In genomic region chr7:19228793-19229148, GRCm38 (mm10) we compare ENCODE assay signal across 9 mouse cellular contexts. TPM values are rescaled to one million over a fixed set of nuclear protein-coding genes. Genes with fewer than 3 reads are reported as not detected.
DNase-seq lines count a peak whose midpoint lies in the region; ATAC-seq and TF ChIP-seq lines count a peak whose summit lies in the region.
"Had no signal": no experiment of that assay in that cellular context is flagged by ENCODE, and none has a peak within 500 bp of the region (broad histone marks: within the 10 kb centered on the region; RNA-seq: fewer than 3 reads in every experiment).

No protein-coding gene starts in this region.

- peaks cover 15% of the 10 kb centered on the region; the same call in 1 of the 2 replicates for H3K36me3 ChIP-seq in heart, embryonic 15.5 days
- peaks cover 61% of the 10 kb centered on the region for H3K36me3 ChIP-seq in G1E (replicated peaks)
- no peaks in the 10 kb centered on the region for H3K36me3 ChIP-seq in hindbrain, embryonic 11.5 days (ENCODE audit: control insufficient read depth, insufficient read depth, low read length)
- no peaks in the 10 kb centered on the region for H3K36me3 ChIP-seq in midbrain, embryonic 11.5 days (ENCODE audit: control insufficient read depth, insufficient read depth, low read length)

- no peak for TF ChIP-seq CTCF in G1E (IDR thresholded peaks at IDR 0.05; ENCODE audit: low read depth, low read length)

- WGBS in heart, embryonic 15.5 days = 0% methylated on average over 14 of the region's 14 CpGs
- 0% methylated on average over 14 of the region's 14 CpGs for WGBS in hindbrain, embryonic 11.5 days
- under 1% methylated on average over 14 of the region's 14 CpGs for WGBS in midbrain, embryonic 11.5 days

- ATAC-seq in heart, embryonic 15.5 days (replicated peaks; ENCODE audit: insufficient number of reproducible peaks, insufficient read depth, low FRiP score, low read depth) = no peak
- no peak for ATAC-seq in G1E (ENCODE audit: extremely low read depth, insufficient number of reproducible peaks, low FRiP score, poor library complexity, severe bottlenecking)
- no peak for ATAC-seq in hindbrain, embryonic 11.5 days (ENCODE audit: low FRiP score)
- no peak for ATAC-seq in midbrain, embryonic 11.5 days (ENCODE audit: low FRiP score)

- peak overlapping the region; percentile 99 for H3K27ac ChIP-seq in heart, embryonic 15.5 days
- peak overlapping the region; percentile 64; the same call in 1 of the 2 replicates for H3K27ac ChIP-seq in hindbrain, embryonic 11.5 days (ENCODE audit: low read depth, low read length)
- H3K27ac ChIP-seq in midbrain, embryonic 11.5 days (ENCODE audit: low read depth, low read length) = peak overlapping the region; percentile 25; the same call in 1 of the 2 replicates

- H3K4me2 ChIP-seq in heart, embryonic 15.5 days = peak overlapping the region; percentile 69
- peak overlapping the region; percentile 54 for H3K4me2 ChIP-seq in hindbrain, embryonic 11.5 days (replicated peaks; ENCODE audit: low read depth, low read length)
- peak overlapping the region; percentile 78 for H3K4me2 ChIP-seq in midbrain, embryonic 11.5 days

- H3K4me3 ChIP-seq in heart, embryonic 15.5 days = peak overlapping the region; percentile 64
- H3K4me3 ChIP-seq in G1E (ENCODE audit: low read depth, low read length) = peak overlapping the region; percentile 80
- peak overlapping the region; percentile 50 for H3K4me3 ChIP-seq in hindbrain, embryonic 11.5 days (ENCODE audit: low read depth, low read length)
- peak overlapping the region; percentile 60 for H3K4me3 ChIP-seq in midbrain, embryonic 11.5 days (ENCODE audit: low read depth, low read length)

- H3K4me1 ChIP-seq in heart, embryonic 15.5 days (replicated peaks) = peaks cover 27% of the 10 kb centered on the region
- H3K4me1 ChIP-seq in G1E (ENCODE audit: insufficient read depth, low read depth, low read length) = peaks cover 45% of the 10 kb centered on the region
- peaks cover 6% of the 10 kb centered on the region for H3K4me1 ChIP-seq in hindbrain, embryonic 11.5 days (replicated peaks; ENCODE audit: control insufficient read depth, insufficient read depth, low read length)
- H3K4me1 ChIP-seq in midbrain, embryonic 11.5 days (ENCODE audit: control insufficient read depth, insufficient read depth, low read length) = peaks cover 15% of the 10 kb centered on the region

- peak overlapping the region; percentile 73 for H3K9ac ChIP-seq in heart, embryonic 15.5 days
- H3K9ac ChIP-seq in hindbrain, embryonic 11.5 days (ENCODE audit: low read depth, low read length) = peak overlapping the region; percentile 31
- H3K9ac ChIP-seq in midbrain, embryonic 11.5 days (ENCODE audit: low read length) = peak overlapping the region; percentile 76

- no peaks in the 10 kb centered on the region for H3K27me3 ChIP-seq in heart, embryonic 15.5 days
- H3K27me3 ChIP-seq in G1E (ENCODE audit: insufficient read depth, low read length) = no peaks in the 10 kb centered on the region
- H3K27me3 ChIP-seq in hindbrain, embryonic 11.5 days (ENCODE audit: control insufficient read depth, insufficient read depth, low read length) = no peaks in the 10 kb centered on the region
- H3K27me3 ChIP-seq in midbrain, embryonic 11.5 days (ENCODE audit: control insufficient read depth, insufficient read depth, low read length) = no peaks in the 10 kb centered on the region

- H3K9me3 ChIP-seq in heart, embryonic 15.5 days (replicated peaks) = no peaks in the 10 kb centered on the region
- H3K9me3 ChIP-seq in G1E (replicated peaks) = no peaks in the 10 kb centered on the region
- H3K9me3 ChIP-seq in hindbrain, embryonic 11.5 days (ENCODE audit: control insufficient read depth, low read length) = no peaks in the 10 kb centered on the region
- no peaks in the 10 kb centered on the region for H3K9me3 ChIP-seq in midbrain, embryonic 11.5 days (ENCODE audit: control insufficient read depth, low read length)

- DNase-seq in heart, adult 8-10 months (ENCODE audit: low spot score) = no peak
- DNase-seq in G1E (ENCODE audit: low spot score) = no peak
- no peak for DNase-seq in hindbrain, embryonic 11.5 days (ENCODE audit: low spot score)
- DNase-seq in midbrain, embryonic 11.5 days (ENCODE audit: low spot score, missing footprints) = no peak
- no peak for DNase-seq in adrenal gland, adult 8-10 months
- DNase-seq in urinary bladder, postnatal 25 days (ENCODE audit: low spot score) = no peak
- DNase-seq in left cerebral cortex, adult 11 months (ENCODE audit: low spot score) = no peak

RNA-seq across cellular contexts. Expression of gene Opa3, which starts 0.6 kb away (rescaled TPM):
- 33.8 and 37.9 TPM in 2 replicates for polyA plus RNA-seq in heart, embryonic 15.5 days (2015; fragmentation: Nextera tagmentation; extraction: Ambion mirVana)
- 10 to 100 TPM; 61.4 to 77.3 (median 68.1) TPM for total RNA-seq in heart, adult 8-10 months (2022)
- total RNA-seq in G1E (2014; fragmentation: Nextera tagmentation) (13.8 and 14.2 TPM in 2 replicates), G1E (2017) (14.8 and 15.2 TPM in 2 replicates)
- 7.7 and 8.4 TPM in 2 replicates for polyA plus RNA-seq in G1E (2012)
- polyA plus RNA-seq in hindbrain, embryonic 11.5 days (2014; fragmentation: Nextera tagmentation; extraction: Ambion mirVana) = 42.2 and 42.4 TPM in 2 replicates
- polyA plus RNA-seq in midbrain, embryonic 11.5 days (2014; fragmentation: Nextera tagmentation; extraction: Ambion mirVana) = 42.4 and 44.0 TPM in 2 replicates
- total RNA-seq in adrenal gland, adult 8-10 months (2022) = 10 to 100 TPM; 32.4 to 41.5 (median 33.7) TPM

RNA-seq across cellular contexts. Expression of gene Gpr4, which starts 16.4 kb away (rescaled TPM):
- polyA plus RNA-seq in heart, embryonic 15.5 days (2015; fragmentation: Nextera tagmentation; extraction: Ambion mirVana) = 2.1 and 2.2 TPM in 2 replicates
- total RNA-seq in heart, adult 8-10 months (2022) = 1 to 10 TPM; 3.3 to 8.5 (median 7.4) TPM
- total RNA-seq in G1E (2014; fragmentation: Nextera tagmentation) = 0.30 TPM in 1 of 2 replicates, not detected in the other
- total RNA-seq in G1E (2017) = 0.11 and 0.12 TPM in 2 replicates
- polyA plus RNA-seq in G1E (2012) = 0.06 and 0.16 TPM in 2 replicates
- 1.6 and 2.6 TPM in 2 replicates for polyA plus RNA-seq in hindbrain, embryonic 11.5 days (2014; fragmentation: Nextera tagmentation; extraction: Ambion mirVana)
- polyA plus RNA-seq in midbrain, embryonic 11.5 days (2014; fragmentation: Nextera tagmentation; extraction: Ambion mirVana) = 1.5 and 1.7 TPM in 2 replicates
- total RNA-seq in adrenal gland, adult 8-10 months (2022) = 10 to 100 TPM in 2 of 4 experiments, 1 to 10 TPM in 2; 5.7 to 15.2 (median 8.2) TPM
- total RNA-seq: common myeloid progenitor, adult 5-6 weeks had no signal

RNA-seq across cellular contexts. Expression of gene Vasp, which starts 42.8 kb away (rescaled TPM):
- 81.2 and 81.6 TPM in 2 replicates for polyA plus RNA-seq in heart, embryonic 15.5 days (2015; fragmentation: Nextera tagmentation; extraction: Ambion mirVana)
- 10 to 100 TPM; 18.0 to 27.2 (median 24.3) TPM for total RNA-seq in heart, adult 8-10 months (2022)
- 146 and 171 TPM in 2 replicates for total RNA-seq in G1E (2014; fragmentation: Nextera tagmentation)
- total RNA-seq in G1E (2017) = 239 and 292 TPM in 2 replicates
- 560 and 712 TPM in 2 replicates for polyA plus RNA-seq in G1E (2012)
- 29.2 and 50.2 TPM in 2 replicates for polyA plus RNA-seq in hindbrain, embryonic 11.5 days (2014; fragmentation: Nextera tagmentation; extraction: Ambion mirVana)
- 46.0 and 46.9 TPM in 2 replicates for polyA plus RNA-seq in midbrain, embryonic 11.5 days (2014; fragmentation: Nextera tagmentation; extraction: Ambion mirVana)
- total RNA-seq in adrenal gland, adult 8-10 months (2022) = 10 to 100 TPM; 44.8 to 70.6 (median 59.1) TPM

RNA-seq across cellular contexts. Expression of gene Ppm1n, which starts 51.1 kb away (rescaled TPM):
- 0.11 and 0.16 TPM in 2 replicates for polyA plus RNA-seq in heart, embryonic 15.5 days (2015; fragmentation: Nextera tagmentation; extraction: Ambion mirVana)
- not detected for total RNA-seq in heart, adult 8-10 months (2022)
- total RNA-seq in G1E (2014; fragmentation: Nextera tagmentation) (not detected in 2 replicates), G1E (2017) (not detected in 2 replicates)
- not detected in 2 replicates for polyA plus RNA-seq in G1E (2012)
- 0.18 TPM in 1 of 2 replicates, not detected in the other for polyA plus RNA-seq in hindbrain, embryonic 11.5 days (2014; fragmentation: Nextera tagmentation; extraction: Ambion mirVana)
- polyA plus RNA-seq in midbrain, embryonic 11.5 days (2014; fragmentation: Nextera tagmentation; extraction: Ambion mirVana) = 0.18 and 0.50 TPM in 2 replicates
- not detected for total RNA-seq in adrenal gland, adult 8-10 months (2022)
- total RNA-seq: common myeloid progenitor, adult 5-6 weeks had no signal

RNA-seq across cellular contexts. Expression of gene Eml2, which starts 52.5 kb away (rescaled TPM):
- polyA plus RNA-seq in heart, embryonic 15.5 days (2015; fragmentation: Nextera tagmentation; extraction: Ambion mirVana) = 18.9 and 21.0 TPM in 2 replicates
- total RNA-seq in heart, adult 8-10 months (2022) = 10 to 100 TPM; 32.0 to 45.7 (median 35.7) TPM
- total RNA-seq in G1E (2014; fragmentation: Nextera tagmentation) = 13.6 and 19.0 TPM in 2 replicates
- total RNA-seq in G1E (2017) = 14.3 and 15.1 TPM in 2 replicates
- polyA plus RNA-seq in G1E (2012) = 25.4 and 27.2 TPM in 2 replicates
- polyA plus RNA-seq in hindbrain, embryonic 11.5 days (2014; fragmentation: Nextera tagmentation; extraction: Ambion mirVana) = 1.4 and 2.0 TPM in 2 replicates
- polyA plus RNA-seq in midbrain, embryonic 11.5 days (2014; fragmentation: Nextera tagmentation; extraction: Ambion mirVana) = 1.5 and 1.9 TPM in 2 replicates
- total RNA-seq in adrenal gland, adult 8-10 months (2022) = 10 to 100 TPM; 56.2 to 79.2 (median 69.6) TPM

Comparison
In these comparisons a context has a peak if more than half of its experiments do, and no peak if none do; other contexts are left out.
1. H3K27ac ChIP-seq: peak in every context shown above with its lines; median percentile 99 in heart, embryonic 15.5 days; 64 in hindbrain, embryonic 11.5 days; 25 in midbrain, embryonic 11.5 days.